Comparison of ENCODE assay signal across 1 mouse cellular context in the genomic region with DNA sequence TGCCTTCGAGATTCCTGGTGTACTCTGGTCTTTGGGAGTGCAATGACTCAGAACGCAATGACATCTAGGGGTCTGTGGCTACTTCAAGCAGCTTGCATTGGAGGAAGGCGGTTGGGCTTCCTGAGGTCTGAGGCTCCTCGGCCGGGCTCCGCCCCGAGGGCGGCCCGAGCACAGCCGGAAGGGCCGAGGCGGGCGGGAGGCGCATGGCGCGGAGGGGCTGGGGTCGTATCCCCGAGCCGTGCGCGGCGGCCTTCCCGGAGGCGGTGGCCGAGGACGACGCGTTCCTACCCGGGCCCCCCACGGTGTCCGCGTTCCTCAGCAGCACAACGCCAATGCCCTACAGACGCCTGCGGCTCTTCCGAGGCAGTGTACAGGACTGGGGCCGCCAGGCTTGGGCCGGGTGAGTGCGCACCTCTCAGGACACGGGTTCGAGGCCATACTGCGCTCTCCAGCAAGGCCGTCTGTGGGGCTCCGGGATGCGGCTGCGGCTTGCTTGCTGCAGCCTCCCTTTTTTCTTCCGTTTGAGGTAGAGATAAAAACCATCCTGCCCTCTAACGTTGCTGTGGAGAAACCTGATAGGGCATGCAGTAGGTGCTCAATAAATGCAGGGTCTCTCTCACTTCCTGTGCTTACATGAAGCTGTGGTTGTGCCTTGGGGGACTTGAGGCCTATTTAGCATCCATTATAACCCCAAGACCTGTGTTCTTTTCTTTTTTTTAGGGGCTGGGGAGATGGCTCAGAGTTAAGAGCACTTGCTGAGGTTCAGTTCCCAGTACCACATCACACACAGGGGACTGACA.
TF ChIP-seq lines count a peak whose summit lies in the region.

No protein-coding gene starts in this region.

TF ChIP-seq in CH12.LX, 34 proteins besides CTCF, POLR2A, EP300 and RAD21 (continued from another document):
- TF ChIP-seq CHD1 (IDR thresholded peaks at IDR 0.05; ENCODE audit: low read depth, low read length) (no peak), IRF4 (IDR thresholded peaks at IDR 0.05; ENCODE audit: low read depth, low read length) (peak; percentile 41), BHLHE40 (IDR thresholded peaks at IDR 0.05; ENCODE audit: low read depth, low read length) (no peak), ETS1 (conservative IDR thresholded peaks at IDR 0.05; ENCODE audit: low read depth, low read length) (no peak; the same call in 1 of the 2 replicates), RCOR1 (conservative IDR thresholded peaks at IDR 0.05; ENCODE audit: low read depth, low read length) (peak; percentile 11; the same call in 1 of the 2 replicates), NELFE (IDR thresholded peaks at IDR 0.05; ENCODE audit: low read depth, low read length) (peak; percentile 78), ZNF384 (IDR thresholded peaks at IDR 0.05; ENCODE audit: low read depth, low read length) (no peak), CHD2 (IDR thresholded peaks at IDR 0.05; ENCODE audit: low read length) (no peak), USF2 (conservative IDR thresholded peaks at IDR 0.05; ENCODE audit: low read depth, low read length) (no peak), JUN (IDR thresholded peaks at IDR 0.05; ENCODE audit: insufficient read depth, low read depth, low read length) (no peak), HCFC1 (IDR thresholded peaks at IDR 0.05; ENCODE audit: low read depth, low read length) (no peak; the same call in 1 of the 2 replicates), PAX5 (IDR thresholded peaks at IDR 0.05; ENCODE audit: low read length) (no peak), GABPA (IDR thresholded peaks at IDR 0.05; ENCODE audit: insufficient replicate concordance, low read depth, low read length) (no peak), ELF1 (IDR thresholded peaks at IDR 0.05; ENCODE audit: low read depth, low read length) (peak; percentile 79), POLR2AphosphoS2 (IDR thresholded peaks at IDR 0.05; ENCODE audit: low read depth, low read length) (no peak), NRF1 (IDR thresholded peaks at IDR 0.05; ENCODE audit: low read depth, low read length) (peak; percentile 57), SIN3A (IDR thresholded peaks at IDR 0.05; ENCODE audit: low read length) (peak; percentile 71), ZKSCAN1 (IDR thresholded peaks at IDR 0.05; ENCODE audit: borderline replicate concordance, low read depth, low read length) (no peak), ZC3H11A (IDR thresholded peaks at IDR 0.05; ENCODE audit: low read depth, low read length) (no peak), MYC (IDR thresholded peaks at IDR 0.05; ENCODE audit: low read depth, low read length) (peak; percentile 28; the same call in 1 of the 2 replicates), TCF12 (IDR thresholded peaks at IDR 0.05; ENCODE audit: low read depth, low read length) (peak; percentile 62), MAFK (IDR thresholded peaks at IDR 0.05; ENCODE audit: insufficient replicate concordance, low read length) (no peak), ZMIZ1 (IDR thresholded peaks at IDR 0.05; ENCODE audit: low read depth, low read length) (peak; percentile 75), SMC3 (IDR thresholded peaks at IDR 0.05; ENCODE audit: low read depth, low read length) (no peak), MEF2A (IDR thresholded peaks at IDR 0.05; ENCODE audit: borderline replicate concordance, low read depth, low read length) (peak; percentile 61), TBP (conservative IDR thresholded peaks at IDR 0.05; ENCODE audit: low read depth, low read length) (0 out of 2 replicates have a peak, but pooled peaks have one; percentile 31), MXI1 (IDR thresholded peaks at IDR 0.05; ENCODE audit: low read depth, low read length) (no peak; the same call in 1 of the 2 replicates), UBTF (IDR thresholded peaks at IDR 0.05; ENCODE audit: low read depth, low read length) (peak; percentile 46; the same call in 1 of the 2 replicates), JUND (conservative IDR thresholded peaks at IDR 0.05; ENCODE audit: low read depth, low read length) (no peak), KAT2A (IDR thresholded peaks at IDR 0.05; ENCODE audit: insufficient replicate concordance, low read length) (no peak), MAX (IDR thresholded peaks at IDR 0.05; ENCODE audit: low read length) (peak; percentile 67; the same call in 1 of the 2 replicates)
